Mouse (Mus musculus) brain, embryonic 14.5 days (tissue): Measurements from ENCODE around the gene Stxbp3.

Experiments
- CTCF ChIP-seq: fragments of 200-500 bp; IDR thresholded peaks from 2 replicates; pipeline ENCODE4 v1.5.1; 2012; ENCODE audit warnings: inconsistent platforms, mild to moderate bottlenecking, moderate library complexity, borderline replicate concordance; ENCODE audit not compliant: insufficient read depth, insufficient read length; ENCODE audit errors: extremely low read depth
- POLR2A ChIP-seq: fragments of 200-500 bp; IDR thresholded peaks from 2 replicates; pipeline ENCODE4 v1.6.1; 2012; ENCODE audit warnings: mild to moderate bottlenecking, inconsistent platforms, borderline replicate concordance; ENCODE audit not compliant: poor library complexity, insufficient read depth, insufficient read length, severe bottlenecking; ENCODE audit errors: extremely low read depth

GRCm38 (mm10) chr3:108860786-108861185 is 20.5 kb upstream of the Stxbp3 start:
- TF ChIP-seq CTCF = no peak
- no peak for TF ChIP-seq POLR2A
